Mouse (Mus musculus): ENCODE data around the gene Aldh18a1. TPM values are rescaled to one million over a fixed set of nuclear protein-coding genes. Genes with fewer than 3 reads are reported as not detected.

Aldh18a1 gene
- polyA plus RNA-seq, 1 experiment from 2014 or later = 51.4 TPM

- Histone ChIP-seq H3K9ac (no peak overlapping the region), H3K4me3 (no peak overlapping the region), H3K27ac (replicated peaks) (no peak overlapping the region), H3K9me3 (no peaks in the 10 kb centered on the region), H3K27me3 (no peaks in the 10 kb centered on the region), H3K4me2 (no peak overlapping the region), H3K4me1 (replicated peaks) (no peaks in the 10 kb centered on the region), H3K36me3 (peaks cover 23% of the 10 kb centered on the region)
- no peak for ATAC-seq (ENCODE audit: low FRiP score, low read depth)
- WGBS = 67% methylated on average over 6 of the region's 6 CpGs
These were observed 38.6 kb downstream of the Aldh18a1 start for GRCm38 (mm10) chr19:40549516-40550135.

DNA sequence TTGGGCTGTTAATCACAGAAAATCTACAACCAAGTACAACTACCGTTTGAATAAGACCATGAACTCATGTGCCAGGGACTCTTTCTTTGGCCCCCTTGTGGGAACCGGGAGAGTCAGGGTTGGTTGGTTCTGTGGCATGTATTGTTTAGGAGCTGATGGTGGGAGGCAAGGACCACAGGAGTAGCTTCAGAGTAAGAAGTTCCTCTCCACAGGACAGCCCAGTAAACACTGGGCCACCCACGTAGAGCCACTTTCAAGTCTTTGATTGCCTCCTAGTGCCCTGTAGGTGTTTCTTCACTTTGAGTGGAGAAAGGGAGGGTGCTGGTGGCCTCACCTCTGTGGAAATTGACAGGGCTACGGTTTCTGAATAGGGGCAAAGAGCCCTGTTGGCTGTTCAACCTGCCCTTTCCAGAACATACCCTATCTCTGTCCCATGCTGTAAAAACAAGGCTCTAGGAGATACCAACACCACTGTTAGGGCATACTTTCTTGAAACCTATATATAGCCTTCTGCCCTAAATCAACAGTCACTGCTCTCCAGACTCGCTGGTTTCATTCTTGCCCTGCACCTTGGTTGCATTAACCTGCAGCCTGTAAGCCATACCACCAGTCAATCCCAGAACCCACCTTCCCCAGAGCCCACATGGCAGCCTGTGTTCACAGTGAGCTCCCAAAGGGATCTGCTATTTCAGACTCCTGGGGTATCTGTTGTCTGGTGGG lies 39.3 kb downstream of the Aldh18a1 start:
- Histone ChIP-seq H3K36me3 (peaks cover 19% of the 10 kb centered on the region), H3K4me2 (no peak overlapping the region), H3K9me3 (no peaks in the 10 kb centered on the region), H3K4me1 (replicated peaks) (no peaks in the 10 kb centered on the region), H3K27ac (replicated peaks) (no peak overlapping the region), H3K4me3 (no peak overlapping the region), H3K9ac (no peak overlapping the region), H3K27me3 (no peaks in the 10 kb centered on the region)
- 27% methylated on average over 5 of the region's 5 CpGs for whole genome bisulfite sequencing
- no peak for ATAC-seq (ENCODE audit: low FRiP score, low read depth)

- Histone ChIP-seq H3K4me1 (replicated peaks) (no peaks in the 10 kb centered on the region), H3K4me2 (no peak overlapping the region), H3K4me3 (no peak overlapping the region), H3K9ac (no peak overlapping the region), H3K27ac (replicated peaks) (no peak overlapping the region), H3K36me3 (peaks cover 14% of the 10 kb centered on the region), H3K9me3 (no peaks in the 10 kb centered on the region), H3K27me3 (no peaks in the 10 kb centered on the region)
- WGBS = 77% methylated on average over 6 of the region's 6 CpGs
- ATAC-seq (ENCODE audit: low FRiP score, low read depth) = no peak
These were observed 39.9 kb downstream of the Aldh18a1 start for GRCm38 (mm10) chr19:40548386-40548785.

GRCm38 (mm10) chr19:40544856-40545255 lies 43.4 kb downstream of the Aldh18a1 start:
- no peaks in the 10 kb centered on the region for H3K36me3 ChIP-seq
- H3K4me3 ChIP-seq = no peak overlapping the region
- no peak overlapping the region for H3K9ac ChIP-seq
- no peaks in the 10 kb centered on the region for H3K9me3 ChIP-seq
- no peak overlapping the region for H3K4me2 ChIP-seq
- whole genome bisulfite sequencing = 3% methylated on average over 3 of the region's 3 CpGs
- H3K27me3 ChIP-seq = no peaks in the 10 kb centered on the region
- ATAC-seq (ENCODE audit: low FRiP score, low read depth) = peak; percentile 89
- no peak overlapping the region for H3K27ac ChIP-seq (replicated peaks)
- no peaks in the 10 kb centered on the region for H3K4me1 ChIP-seq (replicated peaks)

- H3K4me1 ChIP-seq (replicated peaks) = no peaks in the 10 kb centered on the region
- no peak overlapping the region for H3K27ac ChIP-seq (replicated peaks)
- H3K36me3 ChIP-seq = no peaks in the 10 kb centered on the region
- no peaks in the 10 kb centered on the region for H3K9me3 ChIP-seq
- no peak overlapping the region for H3K4me2 ChIP-seq
- H3K9ac ChIP-seq = no peak overlapping the region
- no peaks in the 10 kb centered on the region for H3K27me3 ChIP-seq
- WGBS = 88% methylated on average over 7 of the region's 7 CpGs
- no peak overlapping the region for H3K4me3 ChIP-seq
- no peak for ATAC-seq (ENCODE audit: low FRiP score, low read depth)
These were observed 45.5 kb downstream of the Aldh18a1 start for GRCm38 (mm10) chr19:40542776-40543175.

DNA sequence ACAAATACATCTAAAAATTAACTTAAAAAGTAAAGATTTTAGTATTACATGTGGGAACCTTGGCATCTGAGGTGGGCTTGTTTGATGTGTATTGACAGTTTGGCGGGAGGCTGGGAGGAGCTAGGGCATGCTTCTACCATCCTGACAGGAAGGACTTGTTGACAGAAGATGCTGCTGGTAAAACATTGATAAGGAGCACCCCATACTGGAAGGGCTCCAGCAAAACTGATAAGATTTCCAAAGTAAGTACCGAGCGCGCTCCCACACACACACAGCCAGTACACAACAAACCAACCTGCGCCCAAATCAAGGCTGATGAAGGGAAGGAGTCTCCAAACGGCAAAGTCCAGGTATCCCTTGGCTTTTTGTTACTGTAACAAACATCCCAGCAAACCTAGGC lies 51.7 kb downstream of the Aldh18a1 start:
- 95% methylated on average over 6 of the region's 6 CpGs for WGBS

DNA sequence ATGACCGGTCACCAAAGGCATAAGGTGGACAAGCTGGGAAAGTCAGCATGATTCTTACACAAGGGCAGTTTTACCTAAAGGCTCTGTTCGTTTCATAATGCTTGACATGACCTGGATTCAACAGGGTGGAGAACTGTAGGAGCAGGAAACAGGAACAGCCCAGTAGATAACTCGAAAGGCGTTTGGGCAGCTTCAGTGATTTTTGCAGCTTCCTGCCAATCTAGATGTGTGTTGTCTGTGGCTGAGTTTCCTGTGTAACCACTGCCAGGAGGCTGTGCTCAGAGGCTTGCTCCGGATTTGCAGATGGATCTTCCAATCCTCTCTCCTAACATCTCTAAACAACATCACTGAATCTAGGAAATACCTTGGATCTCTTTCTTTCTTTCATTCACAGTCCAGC lies 55.7 kb downstream of the Aldh18a1 start:
- Histone ChIP-seq H3K9ac (no peak overlapping the region), H3K4me1 (replicated peaks) (no peaks in the 10 kb centered on the region), H3K4me3 (no peak overlapping the region), H3K27me3 (no peaks in the 10 kb centered on the region), H3K36me3 (no peaks in the 10 kb centered on the region), H3K4me2 (no peak overlapping the region), H3K9me3 (no peaks in the 10 kb centered on the region), H3K27ac (replicated peaks) (no peak overlapping the region)
- WGBS = 88% methylated on average over 5 of the region's 5 CpGs
- ATAC-seq (ENCODE audit: low FRiP score, low read depth) = no peak

More for the DNA sequence above, 51.7 kb downstream of the Aldh18a1 start:
- no peak for ATAC-seq (ENCODE audit: low FRiP score, low read depth)
- Histone ChIP-seq H3K4me3 (no peak overlapping the region), H3K27ac (replicated peaks) (no peak overlapping the region), H3K4me2 (no peak overlapping the region), H3K4me1 (replicated peaks) (no peaks in the 10 kb centered on the region), H3K27me3 (no peaks in the 10 kb centered on the region), H3K36me3 (no peaks in the 10 kb centered on the region), H3K9ac (no peak overlapping the region), H3K9me3 (no peaks in the 10 kb centered on the region)

DNA sequence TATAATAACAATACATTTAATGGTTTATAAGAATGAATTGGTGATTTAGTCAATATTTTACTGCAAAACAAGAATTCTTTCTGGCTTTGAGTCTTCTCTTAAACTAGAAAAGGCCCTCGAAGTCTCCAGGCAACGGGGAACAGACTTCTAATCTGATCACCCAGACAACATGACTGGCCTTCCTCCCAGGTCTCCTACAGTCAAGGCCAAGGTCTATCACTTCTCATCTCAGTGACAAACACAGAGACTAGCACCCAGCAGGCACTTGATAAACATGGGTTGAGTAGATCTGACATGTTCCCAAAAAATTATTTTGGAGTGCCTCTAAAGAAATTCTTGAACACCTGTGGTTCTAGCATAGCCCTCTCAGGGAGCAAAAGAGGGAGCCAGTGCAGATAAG lies 57.9 kb downstream of the Aldh18a1 start:
- Histone ChIP-seq H3K36me3 (no peaks in the 10 kb centered on the region), H3K4me2 (no peak overlapping the region), H3K4me1 (replicated peaks) (no peaks in the 10 kb centered on the region), H3K9ac (no peak overlapping the region), H3K4me3 (no peak overlapping the region), H3K9me3 (no peaks in the 10 kb centered on the region), H3K27ac (replicated peaks) (no peak overlapping the region), H3K27me3 (no peaks in the 10 kb centered on the region)
- WGBS = 91% methylated on average over 2 of the region's 2 CpGs
- no peak for ATAC-seq (ENCODE audit: low FRiP score, low read depth)

GRCm38 (mm10) chr19:40528254-40528653 lies 60.0 kb downstream of the Aldh18a1 start:
- no peak for ATAC-seq (ENCODE audit: low FRiP score, low read depth)
- H3K36me3 ChIP-seq = no peaks in the 10 kb centered on the region

DNA sequence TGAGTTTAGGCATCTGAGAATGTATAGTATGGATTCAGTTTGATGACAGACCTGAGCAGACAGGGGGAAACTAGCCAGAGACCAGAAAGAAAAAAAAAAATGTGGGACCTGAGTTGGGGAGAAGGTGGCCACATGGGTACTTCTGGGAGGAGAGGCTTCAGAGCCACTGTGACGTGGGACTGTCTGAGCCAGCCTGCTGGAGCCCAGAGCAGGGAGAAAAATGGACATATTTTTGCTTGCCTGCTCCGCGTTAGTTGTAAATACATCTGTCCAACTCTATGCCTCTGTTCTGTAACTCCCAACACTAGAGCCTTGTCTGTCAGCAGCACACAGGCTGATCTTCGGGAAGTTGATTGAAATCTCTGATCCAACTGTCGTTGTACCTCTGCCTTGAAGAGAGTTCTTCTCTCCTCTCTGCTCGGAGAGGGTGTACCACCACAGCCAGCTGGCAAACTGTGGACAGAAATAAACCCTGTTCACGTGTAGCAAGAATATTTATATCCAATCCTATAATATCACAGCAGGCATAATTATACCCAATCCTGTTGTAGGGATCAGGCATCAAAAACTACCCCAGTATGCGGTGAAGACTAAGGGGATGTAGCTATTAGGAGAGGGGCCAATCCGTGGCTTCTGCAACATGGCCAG lies 61.8 kb downstream of the Aldh18a1 start:
- Histone ChIP-seq H3K4me2 (no peak overlapping the region), H3K4me3 (no peak overlapping the region), H3K9ac (no peak overlapping the region), H3K27ac (replicated peaks) (no peak overlapping the region), H3K9me3 (no peaks in the 10 kb centered on the region), H3K36me3 (no peaks in the 10 kb centered on the region), H3K4me1 (replicated peaks) (no peaks in the 10 kb centered on the region), H3K27me3 (no peaks in the 10 kb centered on the region)
- 79% methylated on average over 9 of the region's 9 CpGs for WGBS
- no peak for ATAC-seq (ENCODE audit: low FRiP score, low read depth)

More at GRCm38 (mm10) chr19:40528254-40528653, 60.0 kb downstream of the Aldh18a1 start:
- Histone ChIP-seq H3K4me1 (replicated peaks) (no peaks in the 10 kb centered on the region), H3K27ac (replicated peaks) (no peak overlapping the region), H3K27me3 (no peaks in the 10 kb centered on the region), H3K4me2 (no peak overlapping the region), H3K9me3 (no peaks in the 10 kb centered on the region), H3K4me3 (no peak overlapping the region), H3K9ac (no peak overlapping the region)

GRCm38 (mm10) chr19:40523431-40524005 lies 64.7 kb downstream of the Aldh18a1 start:
- no peak overlapping the region for H3K4me2 ChIP-seq
- no peaks in the 10 kb centered on the region for H3K9me3 ChIP-seq
- H3K9ac ChIP-seq = no peak overlapping the region
- 35% methylated on average over 8 of the region's 8 CpGs for WGBS
- H3K36me3 ChIP-seq = no peaks in the 10 kb centered on the region
- H3K27ac ChIP-seq (replicated peaks) = no peak overlapping the region; the same call in 1 of the 2 replicates
- no peaks in the 10 kb centered on the region for H3K4me1 ChIP-seq (replicated peaks)
- no peaks in the 10 kb centered on the region for H3K27me3 ChIP-seq
- no peak for ATAC-seq (ENCODE audit: low FRiP score, low read depth)
- H3K4me3 ChIP-seq = no peak overlapping the region

DNA sequence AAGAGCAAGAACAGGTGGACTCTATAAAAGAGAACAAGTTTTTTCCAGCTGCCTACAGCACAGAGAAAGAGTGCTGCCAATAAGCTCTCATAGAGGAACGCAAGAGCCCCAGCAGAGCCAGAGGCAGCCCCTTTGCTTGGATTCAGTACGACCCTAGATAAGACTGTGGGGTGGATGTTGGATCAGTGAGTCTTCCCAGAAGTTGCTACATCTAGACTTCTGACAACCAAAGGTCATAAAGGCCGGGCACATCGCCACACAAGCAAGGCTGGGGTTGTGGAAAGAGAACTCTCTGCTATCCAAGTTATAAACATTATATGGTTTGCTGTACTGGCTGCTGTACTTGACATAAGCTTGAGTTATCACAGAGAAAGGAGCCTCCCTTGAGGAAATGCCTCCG lies 67.9 kb downstream of the Aldh18a1 start:
- no peak for ATAC-seq (ENCODE audit: low FRiP score, low read depth)
- Histone ChIP-seq H3K36me3 (no peaks in the 10 kb centered on the region), H3K4me3 (no peak overlapping the region), H3K9ac (no peak overlapping the region), H3K9me3 (no peaks in the 10 kb centered on the region), H3K27ac (replicated peaks) (no peak overlapping the region), H3K4me1 (replicated peaks) (no peaks in the 10 kb centered on the region), H3K27me3 (no peaks in the 10 kb centered on the region), H3K4me2 (no peak overlapping the region)
- 87% methylated on average over 5 of the region's 5 CpGs for WGBS

All from hindbrain, embryonic 15.5 days (tissue).